Mouse (Mus musculus): ENCODE data around the gene Ank3. TPM values are rescaled to one million over a fixed set of nuclear protein-coding genes. Genes with fewer than 3 reads are reported as not detected.

The Ank3 gene
- polyA plus RNA-seq, 1 experiment from 2014 or later = 44.7 TPM

GRCm38 (mm10) chr10:69549221-69549620 lies 150.6 kb downstream of the Ank3 start:
- Histone ChIP-seq H3K4me1 (replicated peaks) (peaks cover 4% of the 10 kb centered on the region), H3K4me3 (no peak overlapping the region), H3K36me3 (no peaks in the 10 kb centered on the region), H3K9me3 (no peaks in the 10 kb centered on the region), H3K27ac (no peak overlapping the region), H3K27me3 (ENCODE audit: insufficient read depth, poor library complexity, severe bottlenecking) (no peaks in the 10 kb centered on the region)
- DNase-seq (ENCODE audit: low spot score) = no peak
- 90% methylated on average over 4 of the region's 4 CpGs for WGBS

GRCm38 (mm10) chr10:69550824-69551223 lies 152.3 kb downstream of the Ank3 start:
- Histone ChIP-seq H3K4me1 (replicated peaks) (peaks cover 4% of the 10 kb centered on the region), H3K27me3 (ENCODE audit: insufficient read depth, poor library complexity, severe bottlenecking) (no peaks in the 10 kb centered on the region), H3K9me3 (no peaks in the 10 kb centered on the region), H3K36me3 (no peaks in the 10 kb centered on the region), H3K27ac (no peak overlapping the region; the same call in 1 of the 2 replicates), H3K4me3 (no peak overlapping the region)
- DNase-seq (ENCODE audit: low spot score) = no peak
- 61% methylated on average over 4 of the region's 4 CpGs for WGBS

- Histone ChIP-seq H3K4me1 (replicated peaks) (peaks cover 7% of the 10 kb centered on the region), H3K27ac (no peak overlapping the region), H3K36me3 (no peaks in the 10 kb centered on the region), H3K9me3 (no peaks in the 10 kb centered on the region), H3K27me3 (ENCODE audit: insufficient read depth, poor library complexity, severe bottlenecking) (no peaks in the 10 kb centered on the region), H3K4me3 (no peak overlapping the region)
- DNase-seq (ENCODE audit: low spot score) = no peak
- WGBS = 68% methylated on average over 1 of the region's 1 CpGs
Measured at GRCm38 (mm10) chr10:69553091-69553490, 154.5 kb downstream of the Ank3 start.

GRCm38 (mm10) chr10:69555592-69555991 lies 157.0 kb downstream of the Ank3 start:
- no peaks in the 10 kb centered on the region for H3K36me3 ChIP-seq
- WGBS = 89% methylated on average over 4 of the region's 4 CpGs
- no peaks in the 10 kb centered on the region for H3K9me3 ChIP-seq
- peaks cover 4% of the 10 kb centered on the region for H3K4me1 ChIP-seq (replicated peaks)
- no peak overlapping the region for H3K27ac ChIP-seq
- no peak overlapping the region for H3K4me3 ChIP-seq
- no peaks in the 10 kb centered on the region for H3K27me3 ChIP-seq (ENCODE audit: insufficient read depth, poor library complexity, severe bottlenecking)
- no peak for DNase-seq (ENCODE audit: low spot score)

GRCm38 (mm10) chr10:69556278-69556677 lies 157.7 kb downstream of the Ank3 start:
- WGBS = 20% methylated on average over 13 of the region's 13 CpGs
- no peak overlapping the region for H3K4me3 ChIP-seq
- peak; percentile 40 for DNase-seq (ENCODE audit: low spot score)
- no peaks in the 10 kb centered on the region for H3K27me3 ChIP-seq (ENCODE audit: insufficient read depth, poor library complexity, severe bottlenecking)
- H3K27ac ChIP-seq = no peak overlapping the region
- no peaks in the 10 kb centered on the region for H3K36me3 ChIP-seq
- H3K9me3 ChIP-seq = no peaks in the 10 kb centered on the region
- H3K4me1 ChIP-seq (replicated peaks) = 0 out of 2 replicates have a peak, but pooled peaks cover 3% of the 10 kb centered on the region

GRCm38 (mm10) chr10:69560237-69560636 lies 161.7 kb downstream of the Ank3 start:
- no peak overlapping the region for H3K27ac ChIP-seq
- peaks cover 14% of the 10 kb centered on the region for H3K4me1 ChIP-seq (replicated peaks)
- H3K9me3 ChIP-seq = no peaks in the 10 kb centered on the region
- no peaks in the 10 kb centered on the region for H3K36me3 ChIP-seq
- no peak for DNase-seq (ENCODE audit: low spot score)
- 88% methylated on average over 1 of the region's 1 CpGs for WGBS
- H3K4me3 ChIP-seq = no peak overlapping the region
- no peaks in the 10 kb centered on the region for H3K27me3 ChIP-seq (ENCODE audit: insufficient read depth, poor library complexity, severe bottlenecking)

- H3K4me1 ChIP-seq (replicated peaks) = peaks cover 11% of the 10 kb centered on the region
- no peak overlapping the region for H3K4me3 ChIP-seq
- no peak overlapping the region for H3K27ac ChIP-seq
- no peaks in the 10 kb centered on the region for H3K36me3 ChIP-seq
- WGBS = 74% methylated on average over 4 of the region's 4 CpGs
- no peaks in the 10 kb centered on the region for H3K27me3 ChIP-seq (ENCODE audit: insufficient read depth, poor library complexity, severe bottlenecking)
- H3K9me3 ChIP-seq = no peaks in the 10 kb centered on the region
- DNase-seq (ENCODE audit: low spot score) = no peak
Measured at GRCm38 (mm10) chr10:69562931-69563330, 164.4 kb downstream of the Ank3 start.

GRCm38 (mm10) chr10:69565052-69565451 lies 166.5 kb downstream of the Ank3 start:
- Histone ChIP-seq H3K4me3 (no peak overlapping the region), H3K27ac (no peak overlapping the region), H3K27me3 (ENCODE audit: insufficient read depth, poor library complexity, severe bottlenecking) (no peaks in the 10 kb centered on the region), H3K36me3 (no peaks in the 10 kb centered on the region), H3K4me1 (replicated peaks) (peaks cover 11% of the 10 kb centered on the region), H3K9me3 (no peaks in the 10 kb centered on the region)
- no peak for DNase-seq (ENCODE audit: low spot score)
- 92% methylated on average over 4 of the region's 4 CpGs for WGBS

- Histone ChIP-seq H3K9me3 (no peaks in the 10 kb centered on the region), H3K4me1 (replicated peaks) (peaks cover 37% of the 10 kb centered on the region), H3K4me3 (no peak overlapping the region), H3K27me3 (ENCODE audit: insufficient read depth, poor library complexity, severe bottlenecking) (peaks cover 32% of the 10 kb centered on the region), H3K36me3 (no peaks in the 10 kb centered on the region), H3K27ac (no peak overlapping the region)
- WGBS = 83% methylated on average over 5 of the region's 5 CpGs
- DNase-seq (ENCODE audit: low spot score) = no peak
Measured at GRCm38 (mm10) chr10:69568976-69569375, 170.4 kb downstream of the Ank3 start.

GRCm38 (mm10) chr10:69569740-69570139 lies 171.2 kb downstream of the Ank3 start:
- no peaks in the 10 kb centered on the region for H3K9me3 ChIP-seq
- no peak overlapping the region for H3K27ac ChIP-seq
- 82% methylated on average over 8 of the region's 8 CpGs for WGBS
- H3K4me1 ChIP-seq (replicated peaks) = peaks cover 44% of the 10 kb centered on the region
- peaks cover 36% of the 10 kb centered on the region for H3K27me3 ChIP-seq (ENCODE audit: insufficient read depth, poor library complexity, severe bottlenecking)
- no peak overlapping the region for H3K4me3 ChIP-seq
- no peaks in the 10 kb centered on the region for H3K36me3 ChIP-seq
- DNase-seq (ENCODE audit: low spot score) = no peak

- Histone ChIP-seq H3K36me3 (no peaks in the 10 kb centered on the region), H3K4me3 (peak overlapping the region; percentile 44), H3K9me3 (no peaks in the 10 kb centered on the region), H3K4me1 (replicated peaks) (peaks cover 53% of the 10 kb centered on the region), H3K27ac (0 out of 2 replicates have a peak overlapping the region, but pooled peaks have one; percentile 40), H3K27me3 (ENCODE audit: insufficient read depth, poor library complexity, severe bottlenecking) (peaks cover 46% of the 10 kb centered on the region)
- no peak for DNase-seq (ENCODE audit: low spot score)
- 41% methylated on average over 18 of the region's 18 CpGs for WGBS
Measured at GRCm38 (mm10) chr10:69570466-69571288, 172.1 kb downstream of the Ank3 start.

- H3K27ac ChIP-seq = peak overlapping the region; percentile 40; the same call in 1 of the 2 replicates
- H3K27me3 ChIP-seq (ENCODE audit: insufficient read depth, poor library complexity, severe bottlenecking) = peaks cover 49% of the 10 kb centered on the region
- H3K9me3 ChIP-seq = no peaks in the 10 kb centered on the region
- peak overlapping the region; percentile 44 for H3K4me3 ChIP-seq
- peak; percentile 25 for DNase-seq (ENCODE audit: low spot score)
- H3K4me1 ChIP-seq (replicated peaks) = peaks cover 57% of the 10 kb centered on the region
- 2% methylated on average over 8 of the region's 8 CpGs for WGBS
- no peaks in the 10 kb centered on the region for H3K36me3 ChIP-seq
Measured at GRCm38 (mm10) chr10:69571422-69571821, 172.8 kb downstream of the Ank3 start.

GRCm38 (mm10) chr10:69571972-69572371 lies 173.4 kb downstream of the Ank3 start:
- DNase-seq (ENCODE audit: low spot score) = no peak
- WGBS = 2% methylated on average over 9 of the region's 9 CpGs
- H3K4me1 ChIP-seq (replicated peaks) = peaks cover 58% of the 10 kb centered on the region
- H3K27ac ChIP-seq = no peak overlapping the region
- H3K4me3 ChIP-seq = peak overlapping the region; percentile 44
- H3K9me3 ChIP-seq = no peaks in the 10 kb centered on the region
- no peaks in the 10 kb centered on the region for H3K36me3 ChIP-seq
- H3K27me3 ChIP-seq (ENCODE audit: insufficient read depth, poor library complexity, severe bottlenecking) = peaks cover 49% of the 10 kb centered on the region

Measured in hindbrain, embryonic 10.5 days (tissue).